Mouse (Mus musculus): ENCODE results near the gene Scyl1. TPM values are rescaled to one million over a fixed set of nuclear protein-coding genes. Genes with fewer than 3 reads are reported as not detected.

The Scyl1 gene
- polyA plus RNA-seq, 1 experiment from 2014 or later: 56.9 TPM

DNA sequence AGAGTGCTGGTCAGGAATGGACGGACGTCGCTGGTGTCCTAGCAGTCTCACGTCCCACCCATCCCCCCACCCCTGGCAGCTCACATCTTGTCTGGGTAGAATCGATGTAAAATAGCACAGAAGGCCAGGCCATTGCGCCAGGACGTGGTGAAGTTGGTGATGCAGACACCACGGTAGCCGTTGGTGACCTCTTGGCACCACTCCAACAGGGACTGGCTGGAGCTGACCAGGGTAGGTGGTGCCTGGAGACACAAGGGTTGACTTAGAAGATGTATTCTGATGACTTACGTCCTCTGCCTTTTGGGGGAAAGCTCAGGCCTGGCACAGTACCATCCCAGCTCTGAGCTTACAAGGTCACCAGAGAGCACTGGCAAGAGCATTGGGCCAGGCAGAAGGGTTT lies 54.3 kb downstream of the Scyl1 start:
- Histone ChIP-seq H3K4me1 (ENCODE audit: control insufficient read depth in 2 of 2, insufficient read depth in 2 of 2, low read length in 2 of 2) (peaks cover 5 to 35% of the 10 kb centered on the region in 2 experiments), H3K9ac (ENCODE audit: low read length) (no peak overlapping the region), H3K4me3 (ENCODE audit: control insufficient read depth in 1 of 2, insufficient read depth in 1 of 2, low read depth in 1 of 2, low read length in 2 of 2) (no peak overlapping the region), H3K4me2 (ENCODE audit: low read length) (no peak overlapping the region), H3K36me3 (ENCODE audit: control insufficient read depth, insufficient read depth, low read length) (peaks cover 95% of the 10 kb centered on the region), H3K27me3 (ENCODE audit: control insufficient read depth, insufficient read depth, low read length) (no peaks in the 10 kb centered on the region), H3K27ac (replicated peaks in 1 of 2; ENCODE audit: control insufficient read depth in 1 of 2, insufficient read depth in 1 of 2, low read depth in 2 of 2, low read length in 2 of 2) (no peak overlapping the region), H3K9me3 (ENCODE audit: control insufficient read depth, low read length) (no peaks in the 10 kb centered on the region)
- no peak for ATAC-seq (ENCODE audit: insufficient number of reproducible peaks, insufficient read depth, low FRiP score, low read depth)
- WGBS: 49% methylated on average over 10 of the region's 10 CpGs

DNA sequence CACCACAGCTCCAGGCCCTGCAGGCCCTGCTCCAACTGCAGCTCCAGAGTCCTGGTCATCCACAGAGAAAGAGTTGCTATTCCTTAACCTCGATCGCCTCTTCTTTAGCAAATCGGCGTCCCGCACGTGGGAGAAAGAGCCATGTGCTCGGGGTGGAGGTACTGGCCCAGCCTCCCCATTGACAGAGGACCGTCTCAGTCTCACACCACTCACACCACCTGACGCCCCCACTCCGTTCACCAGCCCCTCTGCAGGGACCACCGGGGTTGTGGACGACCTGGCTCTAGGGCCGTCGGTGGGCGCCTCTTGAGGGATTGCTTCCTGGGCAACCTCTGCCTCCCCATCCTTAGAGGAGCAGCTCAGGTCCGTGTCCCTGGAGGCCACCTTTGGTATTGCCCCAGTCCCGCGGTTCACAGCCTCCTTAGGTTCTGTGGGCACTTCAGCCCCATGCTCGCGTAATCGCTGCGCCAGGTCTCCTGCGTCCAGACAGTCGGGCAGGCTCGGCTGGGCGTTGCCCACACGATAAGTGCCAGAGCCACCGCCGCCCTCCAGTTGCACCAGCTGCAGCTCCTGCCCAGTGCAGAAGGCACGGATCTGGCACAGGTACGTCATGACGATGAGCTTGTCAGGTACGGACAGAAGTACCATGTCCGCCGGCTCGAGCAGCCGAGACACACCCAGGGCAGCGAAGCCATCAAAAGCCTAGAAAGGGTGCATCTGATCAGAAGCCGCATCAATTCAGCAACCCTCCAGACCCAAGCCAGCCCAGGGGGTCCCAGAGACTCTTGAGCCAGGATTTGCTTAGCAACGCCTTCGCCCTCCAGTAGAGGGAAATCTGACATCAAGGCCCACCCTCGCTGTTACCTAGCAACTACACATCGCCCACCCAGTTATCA lies 55.2 kb downstream of the Scyl1 start:
- Histone ChIP-seq H3K27ac (replicated peaks in 1 of 2; ENCODE audit: control insufficient read depth in 1 of 2, insufficient read depth in 1 of 2, low read depth in 2 of 2, low read length in 2 of 2) (no peak overlapping the region), H3K9me3 (ENCODE audit: control insufficient read depth, low read length) (no peaks in the 10 kb centered on the region), H3K4me1 (ENCODE audit: control insufficient read depth in 2 of 2, insufficient read depth in 2 of 2, low read length in 2 of 2) (peaks cover 5 to 35% of the 10 kb centered on the region in 2 experiments), H3K36me3 (ENCODE audit: control insufficient read depth, insufficient read depth, low read length) (peaks cover 95% of the 10 kb centered on the region), H3K4me3 (ENCODE audit: control insufficient read depth in 1 of 2, insufficient read depth in 1 of 2, low read depth in 1 of 2, low read length in 2 of 2) (no peak overlapping the region), H3K27me3 (ENCODE audit: control insufficient read depth, insufficient read depth, low read length) (no peaks in the 10 kb centered on the region), H3K4me2 (ENCODE audit: low read length) (no peak overlapping the region), H3K9ac (ENCODE audit: low read length) (no peak overlapping the region)
- WGBS: 47% methylated on average over 43 of the region's 43 CpGs
- no peak; the same call in 1 of the 2 replicates for ATAC-seq (ENCODE audit: insufficient number of reproducible peaks, insufficient read depth, low FRiP score, low read depth)

DNA sequence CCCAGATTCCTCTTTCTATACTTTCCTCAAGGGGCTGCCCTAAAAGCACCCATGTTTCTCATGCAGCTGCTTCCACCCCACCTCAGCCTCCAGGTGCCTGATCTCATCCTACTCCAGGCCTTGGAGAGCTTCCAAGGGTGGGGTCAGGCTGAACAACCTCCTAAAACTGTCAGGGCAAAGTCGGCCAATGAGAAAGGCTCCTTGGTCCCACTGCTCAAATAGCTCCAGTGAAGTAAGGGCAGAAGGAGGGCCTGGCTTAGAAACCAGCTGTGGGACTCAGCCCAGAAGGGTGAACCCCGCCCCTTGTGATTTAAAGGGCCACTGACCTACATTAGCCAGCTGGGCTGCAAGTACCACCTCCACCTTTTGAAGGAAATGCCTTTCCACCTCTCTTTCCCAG lies 57.5 kb downstream of the Scyl1 start:
- H3K9me3 ChIP-seq (ENCODE audit: control insufficient read depth, low read length): no peaks in the 10 kb centered on the region
- H3K9ac ChIP-seq (ENCODE audit: low read length): peak overlapping the region; percentile 18; the same call in 1 of the 2 replicates
- no peak for ATAC-seq (ENCODE audit: insufficient number of reproducible peaks, insufficient read depth, low FRiP score, low read depth)
- 14% methylated on average over 2 of the region's 2 CpGs for WGBS
- H3K36me3 ChIP-seq (ENCODE audit: control insufficient read depth, insufficient read depth, low read length): peaks cover 95% of the 10 kb centered on the region
- H3K27ac ChIP-seq (replicated peaks in 1 of 2; ENCODE audit: control insufficient read depth in 1 of 2, insufficient read depth in 1 of 2, low read depth in 2 of 2, low read length in 2 of 2): peak overlapping the region in 1 of 2 experiments; percentile 49; a peak in 1 of 4 replicates
- H3K27me3 ChIP-seq (ENCODE audit: control insufficient read depth, insufficient read depth, low read length): no peaks in the 10 kb centered on the region
- H3K4me2 ChIP-seq (ENCODE audit: low read length): peak overlapping the region; percentile 6
- H3K4me1 ChIP-seq (ENCODE audit: control insufficient read depth in 2 of 2, insufficient read depth in 2 of 2, low read length in 2 of 2): peaks cover 5 to 35% of the 10 kb centered on the region in 2 experiments
- H3K4me3 ChIP-seq (ENCODE audit: control insufficient read depth in 1 of 2, insufficient read depth in 1 of 2, low read depth in 1 of 2, low read length in 2 of 2): no peak overlapping the region

DNA sequence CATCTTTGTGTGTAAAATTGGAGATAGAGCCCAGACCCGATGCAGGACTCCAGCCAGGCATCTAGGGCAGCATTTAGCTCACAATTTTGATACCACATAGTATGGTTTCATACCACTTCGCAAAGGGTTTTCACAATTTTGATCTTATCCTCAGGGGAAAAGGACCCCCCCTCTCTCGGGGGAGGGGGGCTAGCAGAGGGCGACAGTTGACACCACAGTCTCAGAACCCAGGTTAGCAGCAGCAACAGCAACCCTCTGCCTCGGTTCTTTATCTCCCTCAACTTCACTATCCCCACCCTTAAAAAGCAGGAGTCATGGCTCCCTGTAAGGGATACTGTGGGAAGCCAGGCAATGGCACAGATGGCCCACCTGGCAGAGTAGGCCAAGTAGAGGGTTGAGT lies 58.0 kb downstream of the Scyl1 start:
- Histone ChIP-seq H3K36me3 (ENCODE audit: control insufficient read depth, insufficient read depth, low read length) (peaks cover 95% of the 10 kb centered on the region), H3K27ac (replicated peaks in 1 of 2; ENCODE audit: control insufficient read depth in 1 of 2, insufficient read depth in 1 of 2, low read depth in 2 of 2, low read length in 2 of 2) (peak overlapping the region in 1 of 2 experiments; percentile 49; a peak in 2 of 4 replicates), H3K4me2 (ENCODE audit: low read length) (peak overlapping the region; percentile 6), H3K9ac (ENCODE audit: low read length) (peak overlapping the region; percentile 31; the same call in 1 of the 2 replicates), H3K4me1 (ENCODE audit: control insufficient read depth in 2 of 2, insufficient read depth in 2 of 2, low read length in 2 of 2) (peaks cover 5 to 35% of the 10 kb centered on the region in 2 experiments), H3K4me3 (ENCODE audit: control insufficient read depth in 1 of 2, insufficient read depth in 1 of 2, low read depth in 1 of 2, low read length in 2 of 2) (no peak overlapping the region), H3K9me3 (ENCODE audit: control insufficient read depth, low read length) (no peaks in the 10 kb centered on the region), H3K27me3 (ENCODE audit: control insufficient read depth, insufficient read depth, low read length) (no peaks in the 10 kb centered on the region)
- ATAC-seq (ENCODE audit: insufficient number of reproducible peaks, insufficient read depth, low FRiP score, low read depth): no peak
- 62% methylated on average over 5 of the region's 5 CpGs for whole genome bisulfite sequencing

DNA sequence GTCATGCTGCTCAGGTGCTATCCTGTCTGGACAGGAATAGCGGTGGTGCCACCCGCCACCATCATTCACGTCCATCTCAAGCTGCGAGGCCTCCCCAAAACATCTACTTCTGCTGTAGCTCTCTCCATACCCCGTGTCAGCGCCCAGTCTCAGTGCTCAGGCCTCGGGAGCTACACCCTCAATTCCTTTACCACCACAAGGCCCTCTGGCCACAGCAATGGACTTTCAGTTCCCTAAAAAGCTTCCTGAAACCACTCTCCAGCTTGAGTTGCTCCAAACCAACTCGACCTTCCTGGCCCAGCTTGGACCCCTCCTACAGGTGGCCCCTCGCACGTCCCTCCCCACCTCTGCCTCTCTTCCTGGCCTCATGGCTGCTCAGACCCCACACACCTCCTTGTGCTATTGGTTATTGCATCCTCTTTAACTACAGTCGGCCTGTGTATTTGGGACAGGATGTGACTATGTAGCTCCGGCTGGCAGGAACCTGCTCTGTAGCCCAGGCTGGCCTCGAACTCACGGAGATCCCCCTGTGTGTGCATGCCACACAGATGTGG lies 59.2 kb downstream of the Scyl1 start:
- Histone ChIP-seq H3K27ac (replicated peaks in 1 of 2; ENCODE audit: control insufficient read depth in 1 of 2, insufficient read depth in 1 of 2, low read depth in 2 of 2, low read length in 2 of 2) (no peak overlapping the region), H3K9ac (ENCODE audit: low read length) (no peak overlapping the region), H3K4me3 (ENCODE audit: control insufficient read depth in 1 of 2, insufficient read depth in 1 of 2, low read depth in 1 of 2, low read length in 2 of 2) (no peak overlapping the region), H3K4me1 (ENCODE audit: control insufficient read depth in 2 of 2, insufficient read depth in 2 of 2, low read length in 2 of 2) (peaks cover 5 to 30% of the 10 kb centered on the region in 2 experiments), H3K36me3 (ENCODE audit: control insufficient read depth, insufficient read depth, low read length) (peaks cover 95% of the 10 kb centered on the region), H3K27me3 (ENCODE audit: control insufficient read depth, insufficient read depth, low read length) (no peaks in the 10 kb centered on the region), H3K4me2 (ENCODE audit: low read length) (no peak overlapping the region), H3K9me3 (ENCODE audit: control insufficient read depth, low read length) (no peaks in the 10 kb centered on the region)
- WGBS: 89% methylated on average over 14 of the region's 14 CpGs
- no peak for ATAC-seq (ENCODE audit: insufficient number of reproducible peaks, insufficient read depth, low FRiP score, low read depth)

DNA sequence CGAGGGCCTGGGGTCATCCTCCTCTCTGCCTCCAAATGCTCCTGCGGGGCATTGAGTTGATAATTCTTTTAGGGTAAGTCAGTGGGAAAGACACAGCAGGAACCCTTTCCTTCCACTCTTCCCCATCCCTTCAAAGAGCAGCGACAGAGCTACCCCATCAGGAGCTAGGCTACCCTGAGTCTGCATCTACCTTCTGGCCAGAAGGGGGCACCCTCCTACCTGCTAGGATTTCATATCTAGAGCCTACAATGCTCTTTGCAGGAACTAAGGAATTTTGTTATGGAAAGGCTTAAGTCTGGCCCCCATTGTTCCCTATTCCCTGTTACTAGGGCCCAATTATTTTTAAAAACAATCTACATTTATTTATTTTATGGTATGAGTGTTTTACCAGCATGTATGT lies 60.0 kb downstream of the Scyl1 start:
- no peak overlapping the region for H3K4me2 ChIP-seq (ENCODE audit: low read length)
- 26% methylated on average over 3 of the region's 3 CpGs for WGBS
- H3K4me1 ChIP-seq (ENCODE audit: control insufficient read depth in 2 of 2, insufficient read depth in 2 of 2, low read length in 2 of 2): peaks cover 5 to 22% of the 10 kb centered on the region in 2 experiments
- H3K9me3 ChIP-seq (ENCODE audit: control insufficient read depth, low read length): no peaks in the 10 kb centered on the region
- no peaks in the 10 kb centered on the region for H3K27me3 ChIP-seq (ENCODE audit: control insufficient read depth, insufficient read depth, low read length)
- H3K4me3 ChIP-seq (ENCODE audit: control insufficient read depth in 1 of 2, insufficient read depth in 1 of 2, low read depth in 1 of 2, low read length in 2 of 2): no peak overlapping the region
- no peak for ATAC-seq (ENCODE audit: insufficient number of reproducible peaks, insufficient read depth, low FRiP score, low read depth)
- H3K36me3 ChIP-seq (ENCODE audit: control insufficient read depth, insufficient read depth, low read length): peaks cover 95% of the 10 kb centered on the region
- no peak overlapping the region for H3K9ac ChIP-seq (ENCODE audit: low read length)
- H3K27ac ChIP-seq (replicated peaks in 1 of 2; ENCODE audit: control insufficient read depth in 1 of 2, insufficient read depth in 1 of 2, low read depth in 2 of 2, low read length in 2 of 2): no peak overlapping the region

DNA sequence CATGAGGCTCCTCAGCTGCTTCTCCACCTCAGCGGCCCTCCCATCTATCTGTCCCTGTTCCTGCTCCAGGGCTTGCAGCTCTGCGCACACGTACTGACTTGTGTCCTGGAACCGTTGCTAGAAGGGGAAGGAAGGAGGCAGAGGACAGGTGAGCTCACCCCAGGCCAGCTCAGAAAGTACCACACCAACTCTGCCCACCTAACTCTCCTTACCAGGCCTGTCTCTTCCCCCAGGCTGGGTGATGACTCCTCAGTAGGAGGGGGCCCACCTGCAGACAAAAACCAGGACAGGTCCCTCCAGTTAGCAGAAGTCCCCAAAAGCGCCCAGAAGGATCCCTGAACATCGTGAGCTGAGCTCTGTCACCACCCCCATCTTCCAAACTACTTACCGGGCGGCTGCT lies 60.6 kb downstream of the Scyl1 start:
- no peak for ATAC-seq (ENCODE audit: insufficient number of reproducible peaks, insufficient read depth, low FRiP score, low read depth)
- no peak overlapping the region for H3K4me2 ChIP-seq (ENCODE audit: low read length)
- H3K27ac ChIP-seq (replicated peaks in 1 of 2; ENCODE audit: control insufficient read depth in 1 of 2, insufficient read depth in 1 of 2, low read depth in 2 of 2, low read length in 2 of 2): no peak overlapping the region
- WGBS: 90% methylated on average over 8 of the region's 8 CpGs
- no peaks in the 10 kb centered on the region for H3K27me3 ChIP-seq (ENCODE audit: control insufficient read depth, insufficient read depth, low read length)
- H3K4me3 ChIP-seq (ENCODE audit: control insufficient read depth in 1 of 2, insufficient read depth in 1 of 2, low read depth in 1 of 2, low read length in 2 of 2): no peak overlapping the region
- no peak overlapping the region for H3K9ac ChIP-seq (ENCODE audit: low read length)
- H3K36me3 ChIP-seq (ENCODE audit: control insufficient read depth, insufficient read depth, low read length): peaks cover 92% of the 10 kb centered on the region
- H3K4me1 ChIP-seq (ENCODE audit: control insufficient read depth in 2 of 2, insufficient read depth in 2 of 2, low read length in 2 of 2): peaks cover 5 to 20% of the 10 kb centered on the region in 2 experiments
- no peaks in the 10 kb centered on the region for H3K9me3 ChIP-seq (ENCODE audit: control insufficient read depth, low read length)
